Mouse (Mus musculus): Measurements from ENCODE around the gene Vdr. TPM values are rescaled to one million over a fixed set of nuclear protein-coding genes. Genes with fewer than 3 reads are reported as not detected.

Gene Vdr
- polyA plus RNA-seq, 1 experiment from 2014 or later, result 0.59 TPM

- Histone ChIP-seq H3K36me3 (replicated peaks) (peaks cover 76% of the 10 kb centered on the region), H3K27ac (replicated peaks) (no peak overlapping the region), H3K27me3 (replicated peaks; ENCODE audit: low read depth, poor library complexity, severe bottlenecking) (no peaks in the 10 kb centered on the region), H3K4me1 (peaks cover 44% of the 10 kb centered on the region), H3K4me3 (no peak overlapping the region), H3K9me3 (no peaks in the 10 kb centered on the region)
- no peak for DNase-seq (ENCODE audit: low spot score)
- WGBS, result 88% methylated on average over 5 of the region's 5 CpGs
These were observed 100.5 kb downstream of the Vdr start for GRCm38 (mm10) chr15:97809942-97810341.

- no peak overlapping the region for H3K27ac ChIP-seq (replicated peaks)
- H3K4me3 ChIP-seq, result no peak overlapping the region
- H3K27me3 ChIP-seq (replicated peaks; ENCODE audit: low read depth, poor library complexity, severe bottlenecking), result no peaks in the 10 kb centered on the region
- no peaks in the 10 kb centered on the region for H3K9me3 ChIP-seq
- peaks cover 78% of the 10 kb centered on the region for H3K36me3 ChIP-seq (replicated peaks)
- H3K4me1 ChIP-seq, result peaks cover 37% of the 10 kb centered on the region
- no peak for DNase-seq (ENCODE audit: low spot score)
- WGBS, result 84% methylated on average over 14 of the region's 14 CpGs
These were observed 101.2 kb downstream of the Vdr start for GRCm38 (mm10) chr15:97809206-97809605.

GRCm38 (mm10) chr15:97808532-97808931 is 101.9 kb downstream of the Vdr start:
- Histone ChIP-seq H3K27me3 (replicated peaks; ENCODE audit: low read depth, poor library complexity, severe bottlenecking) (no peaks in the 10 kb centered on the region), H3K27ac (replicated peaks) (no peak overlapping the region), H3K9me3 (no peaks in the 10 kb centered on the region), H3K4me3 (no peak overlapping the region), H3K36me3 (replicated peaks) (peaks cover 80% of the 10 kb centered on the region), H3K4me1 (peaks cover 30% of the 10 kb centered on the region)
- WGBS, result 84% methylated on average over 14 of the region's 14 CpGs
- no peak for DNase-seq (ENCODE audit: low spot score)

GRCm38 (mm10) chr15:97807867-97808266 is 102.6 kb downstream of the Vdr start:
- H3K27ac ChIP-seq (replicated peaks), result peak overlapping the region; percentile 35; the same call in 1 of the 2 replicates
- peaks cover 25% of the 10 kb centered on the region for H3K4me1 ChIP-seq
- peaks cover 82% of the 10 kb centered on the region for H3K36me3 ChIP-seq (replicated peaks)
- no peaks in the 10 kb centered on the region for H3K9me3 ChIP-seq
- no peak overlapping the region for H3K4me3 ChIP-seq
- no peaks in the 10 kb centered on the region for H3K27me3 ChIP-seq (replicated peaks; ENCODE audit: low read depth, poor library complexity, severe bottlenecking)
- DNase-seq (ENCODE audit: low spot score), result no peak
- WGBS, result 70% methylated on average over 12 of the region's 12 CpGs

Other genes with a start within 250 kb of the Vdr start
- 38.8 and 40.2 TPM in 2 replicates for gene Rpap3, start 204.8 kb downstream of the Vdr start, polyA plus RNA-seq (2016; fragmentation: Nextera tagmentation; extraction: Ambion mirVana)
- 0.06 TPM in 1 of 2 replicates, not detected in the other for gene Endou, start 179.3 kb downstream of the Vdr start, polyA plus RNA-seq (2016; fragmentation: Nextera tagmentation; extraction: Ambion mirVana)
- gene Rapgef3, start 142.7 kb downstream of the Vdr start, polyA plus RNA-seq (2016; fragmentation: Nextera tagmentation; extraction: Ambion mirVana), result 5.5 and 5.9 TPM in 2 replicates
- 17.8 and 18.9 TPM in 2 replicates for gene Slc48a1, start 132.1 kb downstream of the Vdr start, polyA plus RNA-seq (2016; fragmentation: Nextera tagmentation; extraction: Ambion mirVana)
- gene Hdac7, start 66.1 kb downstream of the Vdr start, polyA plus RNA-seq (2016; fragmentation: Nextera tagmentation; extraction: Ambion mirVana), result 26.6 and 30.2 TPM in 2 replicates
- 36.0 and 38.1 TPM in 2 replicates for gene Tmem106c, start 53.6 kb upstream of the Vdr start, polyA plus RNA-seq (2016; fragmentation: Nextera tagmentation; extraction: Ambion mirVana)
- gene Col2a1, start 94.1 kb upstream of the Vdr start, polyA plus RNA-seq (2016; fragmentation: Nextera tagmentation; extraction: Ambion mirVana), result 271 and 282 TPM in 2 replicates
- gene Pfkm, start 182.0 kb upstream of the Vdr start, polyA plus RNA-seq (2016; fragmentation: Nextera tagmentation; extraction: Ambion mirVana), result 36.6 and 39.8 TPM in 2 replicates
- 46.6 and 47.3 TPM in 2 replicates for gene Senp1, start 183.1 kb upstream of the Vdr start, polyA plus RNA-seq (2016; fragmentation: Nextera tagmentation; extraction: Ambion mirVana)

All from embryonic facial prominence, embryonic 10.5 days (tissue).